Mouse (Mus musculus) layer of hippocampus, adult 8-10 months (tissue): ENCODE results near the gene Tpx2. TPM values are rescaled to one million over a fixed set of nuclear protein-coding genes. Genes with fewer than 3 reads are reported as not detected.

ENCODE experiments used
- DNase-seq, 2 experiments: peaks; one replicate each; pipeline ENCODE4 v3.0.0; 2022; ENCODE audit warnings: low spot score in 2 of 2
- total RNA-seq, 4 experiments: library from RNA; stranded (reverse); gene quantifications; 2 replicates each; pipeline ENCODE4 v1.2.4; 2022

Gene Tpx2
- total RNA-seq, 4 experiments from 2014 or later = 1.2 to 2.3 (median 1.7) TPM

DNA sequence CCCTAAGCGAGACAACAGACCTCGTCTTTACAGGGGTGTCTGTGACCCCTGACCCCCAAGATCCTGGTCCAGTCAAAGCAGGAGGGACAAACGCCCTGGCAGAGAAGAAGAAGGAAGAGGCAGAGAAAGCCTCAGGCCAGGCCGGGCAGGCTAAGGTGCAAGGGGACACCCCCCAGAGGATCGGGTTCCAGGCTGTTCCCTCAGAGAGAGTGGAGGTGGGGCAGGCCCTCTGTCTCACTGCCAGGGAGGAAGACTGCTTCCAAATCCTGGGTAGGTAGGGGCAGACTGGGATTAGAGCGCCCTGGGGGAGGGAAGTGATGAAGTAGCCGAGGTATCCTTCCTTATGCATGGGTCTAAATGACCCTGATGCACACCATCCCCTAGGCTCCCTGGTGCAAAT lies 65.7 kb downstream of the Tpx2 start:
- DNase-seq = no peak

DNA sequence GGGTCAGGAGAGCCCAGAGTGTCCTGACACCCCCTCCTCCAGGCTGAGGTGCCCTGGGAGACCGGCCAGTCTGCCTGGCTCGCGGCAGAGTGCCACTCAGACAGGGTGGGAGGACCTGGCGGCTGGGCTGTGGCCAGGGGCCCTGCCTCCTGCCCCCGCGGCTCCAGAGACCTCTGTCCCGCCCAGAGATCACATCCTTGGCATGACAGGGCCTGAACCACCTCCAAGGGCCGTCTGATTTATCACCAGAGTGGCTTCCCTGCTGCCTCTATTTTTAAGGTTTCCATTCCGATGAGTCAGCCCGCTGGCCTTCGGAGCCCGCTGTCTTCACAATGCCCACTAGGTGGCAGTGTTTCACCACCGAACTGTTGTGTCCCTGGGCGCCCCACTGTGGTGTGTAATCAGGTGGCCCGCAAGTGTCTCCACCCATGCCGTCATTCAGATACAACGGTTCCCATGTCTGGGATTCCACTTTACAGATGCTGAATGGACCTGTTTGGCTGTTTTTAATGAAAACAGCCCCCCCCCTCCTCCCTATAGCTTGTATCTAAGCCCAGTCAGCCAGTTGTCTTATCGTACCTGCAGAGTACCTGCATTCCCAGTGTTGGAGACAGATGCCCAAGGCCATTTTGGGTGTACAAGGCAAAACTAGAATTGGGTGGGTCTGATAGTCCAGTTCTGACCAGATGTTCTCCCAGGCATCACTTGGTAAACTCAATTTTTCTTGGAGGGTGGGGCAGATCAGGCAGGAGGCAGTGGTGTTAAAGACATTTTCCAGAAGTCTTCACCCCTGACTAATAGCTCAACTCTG lies 66.8 kb downstream of the Tpx2 start:
- peak; percentile 75 to 89 for DNase-seq

DNA sequence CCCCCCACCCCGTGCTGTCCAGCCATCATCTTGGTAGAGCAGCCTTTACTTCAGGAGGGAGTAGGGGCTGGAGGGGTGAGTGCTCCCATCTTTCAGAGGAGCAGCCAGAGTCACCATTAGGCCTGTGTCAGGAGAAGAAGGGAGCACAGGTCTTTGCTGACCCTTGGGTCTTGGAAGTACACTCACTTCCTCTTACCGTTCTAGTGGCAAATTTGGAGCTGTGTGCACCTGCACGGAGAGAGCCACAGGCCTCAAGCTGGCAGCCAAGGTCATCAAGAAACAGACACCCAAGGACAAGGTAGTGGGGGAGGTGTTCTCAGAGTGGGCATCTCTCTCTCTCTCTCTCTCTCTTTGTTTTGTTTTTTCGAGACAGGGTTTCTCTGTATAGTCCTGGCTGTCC lies 67.7 kb downstream of the Tpx2 start:
- no peak for DNase-seq

DNA sequence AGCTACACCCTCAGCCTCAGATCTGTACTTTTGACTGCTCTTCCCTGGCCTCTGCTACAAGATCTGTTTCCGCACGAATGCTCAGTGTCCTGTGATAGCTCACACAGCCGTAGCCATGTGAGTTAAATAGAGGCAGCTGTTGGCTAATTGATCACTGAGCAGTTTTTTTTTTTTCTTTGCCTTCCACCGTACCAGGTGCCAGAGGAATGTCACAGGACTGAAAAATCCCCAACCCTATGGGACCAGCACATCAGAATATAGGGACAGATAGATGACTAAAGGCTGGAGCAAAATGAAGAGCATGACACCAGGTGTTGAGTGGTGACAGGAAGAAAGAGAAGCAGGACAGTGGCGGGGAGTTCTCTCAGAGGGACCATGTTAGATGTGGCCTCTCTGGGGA lies 68.3 kb downstream of the Tpx2 start:
- no peak for DNase-seq

DNA sequence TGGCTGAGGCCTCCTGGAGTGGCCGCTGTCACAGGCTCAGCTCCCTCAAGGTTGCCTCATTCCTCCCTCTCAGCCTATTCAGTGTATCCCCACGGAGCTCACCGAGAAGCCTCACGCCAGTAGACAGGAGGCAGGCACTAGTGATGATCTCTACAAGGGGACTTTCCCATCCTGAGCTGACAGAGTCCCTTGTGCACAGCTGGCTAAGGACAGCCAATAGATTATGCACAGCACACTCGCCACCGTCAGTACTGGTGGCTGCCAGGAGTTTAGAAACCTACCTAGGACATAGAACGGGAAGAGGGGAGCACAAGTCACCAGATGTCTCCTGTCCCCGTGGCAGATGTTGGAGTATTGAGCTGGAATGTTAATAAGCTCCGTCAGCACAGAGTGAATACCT lies 69.9 kb downstream of the Tpx2 start:
- no peak for DNase-seq

DNA sequence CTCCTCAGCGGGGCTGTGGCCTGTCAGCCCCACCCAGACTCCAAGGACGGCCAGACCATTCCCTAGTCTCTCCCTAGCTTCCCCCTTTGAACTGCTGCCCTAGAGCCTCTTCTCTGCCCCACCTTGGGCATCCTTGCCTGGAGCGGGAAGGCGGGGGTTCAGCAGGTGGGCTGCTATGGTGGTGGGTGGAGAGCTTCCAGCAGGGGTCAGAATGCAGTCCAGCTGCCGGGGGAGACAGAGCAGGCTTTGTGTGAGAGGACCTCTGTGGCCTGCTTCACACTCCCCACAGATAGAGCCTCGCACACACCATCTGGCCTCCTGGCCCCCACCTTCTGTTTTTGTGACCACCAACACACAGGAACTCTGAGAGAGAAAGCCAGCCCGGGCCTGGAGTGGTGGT lies 74.6 kb downstream of the Tpx2 start:
- DNase-seq = no peak

DNA sequence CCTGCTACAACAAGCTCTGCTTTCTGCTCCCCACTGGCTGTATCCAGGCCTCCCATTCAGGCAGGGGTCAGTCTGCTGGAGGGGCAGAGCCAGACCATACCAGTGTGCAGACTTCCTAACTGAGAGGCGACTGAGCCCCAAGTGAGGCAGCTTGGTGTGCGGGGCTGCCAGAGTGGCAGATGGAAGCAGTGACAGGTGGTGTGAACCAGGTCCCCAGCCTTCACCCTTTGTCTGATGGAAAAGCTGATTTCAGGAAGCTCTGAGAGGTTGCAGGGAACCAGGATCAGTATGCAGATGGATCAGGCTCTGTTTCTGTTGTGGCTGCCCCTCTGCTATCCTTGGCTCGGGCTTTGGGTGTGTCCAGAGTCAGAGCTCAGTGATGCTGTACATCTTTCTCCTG lies 75.9 kb downstream of the Tpx2 start:
- no peak for DNase-seq

DNA sequence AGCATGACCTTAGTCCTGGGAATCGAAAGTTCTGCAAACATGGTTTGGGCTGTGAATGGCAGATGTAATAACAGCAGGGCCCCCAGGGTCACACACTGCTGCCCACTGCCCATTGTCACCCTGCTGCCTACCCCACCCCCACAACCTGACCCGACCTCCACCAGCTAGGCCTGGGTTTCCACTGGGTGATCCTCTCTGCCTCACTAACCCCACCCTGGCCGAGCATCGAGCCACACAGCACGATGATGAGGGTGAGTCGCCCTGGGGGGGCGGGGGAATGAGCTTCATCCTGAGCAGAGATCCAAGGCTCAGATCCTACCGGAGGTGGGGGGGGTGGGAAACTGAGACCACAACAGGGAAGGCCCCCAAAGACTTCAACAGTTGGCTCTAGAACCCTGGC lies 76.4 kb downstream of the Tpx2 start:
- DNase-seq = no peak

DNA sequence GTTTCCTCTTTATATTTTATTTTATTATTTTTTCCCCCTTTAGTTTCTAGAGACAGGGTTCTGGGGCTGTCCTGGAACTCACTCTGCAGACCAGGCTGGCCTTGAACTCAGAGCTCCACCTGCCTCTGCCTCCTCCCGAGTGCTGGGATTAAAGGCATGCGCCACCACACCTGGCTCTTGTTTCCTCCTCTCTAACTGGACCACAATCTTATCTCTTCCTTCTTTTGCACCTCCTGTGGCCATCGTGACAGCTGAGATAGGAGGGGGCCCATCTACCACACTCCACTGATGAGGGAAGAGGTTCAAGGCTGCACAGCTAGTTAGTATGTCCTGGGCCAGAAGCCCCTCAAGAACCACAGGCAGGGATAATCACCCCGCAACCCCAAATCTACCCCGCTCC lies 76.8 kb downstream of the Tpx2 start:
- no peak for DNase-seq

DNA sequence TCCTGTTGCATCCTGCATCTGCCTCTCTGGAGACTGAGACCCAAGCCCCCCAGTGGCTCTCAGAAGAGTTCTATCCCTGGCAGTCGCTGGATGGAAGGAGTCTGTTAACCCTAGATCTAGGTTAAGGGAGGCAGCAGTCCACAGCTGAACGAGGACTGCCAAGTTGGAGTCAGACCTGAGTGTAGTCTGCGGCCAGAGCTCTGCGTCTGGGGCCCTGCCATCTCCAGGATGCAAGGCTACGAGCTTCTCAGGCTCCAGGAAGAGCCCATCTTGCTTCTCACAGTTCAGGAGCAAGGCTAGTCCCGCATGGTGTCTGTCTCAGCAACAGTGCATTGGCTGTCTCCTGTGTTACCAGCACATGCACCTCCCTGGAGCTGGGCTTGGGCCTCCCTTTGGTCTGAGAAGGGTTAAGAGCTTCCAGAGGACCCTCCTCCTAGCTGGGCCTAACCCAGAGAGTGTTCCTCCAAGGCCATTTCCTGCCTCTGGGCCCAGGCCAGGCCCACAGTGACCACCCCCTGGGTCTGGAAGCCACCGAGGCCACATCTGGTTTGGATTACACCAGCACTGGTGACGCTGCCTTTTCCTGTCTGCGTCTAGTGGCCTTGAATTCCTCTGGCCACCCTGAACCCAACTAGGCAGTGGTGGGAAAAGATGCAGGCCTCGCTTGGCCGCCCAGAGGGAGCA lies 77.6 kb downstream of the Tpx2 start:
- DNase-seq = no peak

DNA sequence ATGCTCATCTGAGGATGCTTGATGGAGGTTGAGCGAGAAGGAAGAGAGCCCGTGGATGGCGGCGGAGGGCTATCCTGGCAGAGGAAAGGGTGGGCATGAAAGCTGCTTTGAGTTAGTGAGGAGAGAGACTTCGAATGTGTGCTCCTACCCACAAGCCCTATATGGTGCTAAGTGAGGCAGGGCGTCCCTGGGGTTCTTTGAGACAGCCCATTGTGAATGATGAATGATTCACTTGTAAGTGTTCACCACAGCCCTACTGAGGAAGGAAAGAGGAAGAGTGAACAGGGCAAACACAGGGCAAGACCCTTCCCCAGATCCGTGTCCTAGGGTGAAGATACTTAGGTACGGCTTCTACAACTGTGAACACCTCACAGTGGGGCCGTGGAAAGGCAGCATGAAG lies 79.1 kb downstream of the Tpx2 start:
- DNase-seq = no peak

DNA sequence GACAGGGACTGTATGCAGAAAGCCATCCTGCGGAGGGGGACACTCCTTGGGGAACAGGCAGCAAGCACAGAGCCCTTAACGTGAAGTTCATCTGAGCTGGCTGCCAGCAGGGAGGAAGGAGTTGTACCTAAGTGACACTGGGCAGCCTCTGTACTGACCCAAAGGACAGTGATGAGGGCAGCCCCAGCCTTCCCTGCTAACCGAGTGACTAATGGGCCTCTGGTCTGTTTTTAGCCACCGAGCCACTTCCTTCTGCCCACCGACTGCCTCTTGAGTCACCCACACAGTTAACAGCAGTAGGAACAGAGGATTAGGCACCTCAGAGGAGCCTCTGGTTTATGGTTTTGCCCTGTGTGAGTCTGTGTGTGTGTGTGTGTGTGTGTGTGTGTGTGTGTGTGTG lies 79.6 kb downstream of the Tpx2 start:
- no peak for DNase-seq

DNA sequence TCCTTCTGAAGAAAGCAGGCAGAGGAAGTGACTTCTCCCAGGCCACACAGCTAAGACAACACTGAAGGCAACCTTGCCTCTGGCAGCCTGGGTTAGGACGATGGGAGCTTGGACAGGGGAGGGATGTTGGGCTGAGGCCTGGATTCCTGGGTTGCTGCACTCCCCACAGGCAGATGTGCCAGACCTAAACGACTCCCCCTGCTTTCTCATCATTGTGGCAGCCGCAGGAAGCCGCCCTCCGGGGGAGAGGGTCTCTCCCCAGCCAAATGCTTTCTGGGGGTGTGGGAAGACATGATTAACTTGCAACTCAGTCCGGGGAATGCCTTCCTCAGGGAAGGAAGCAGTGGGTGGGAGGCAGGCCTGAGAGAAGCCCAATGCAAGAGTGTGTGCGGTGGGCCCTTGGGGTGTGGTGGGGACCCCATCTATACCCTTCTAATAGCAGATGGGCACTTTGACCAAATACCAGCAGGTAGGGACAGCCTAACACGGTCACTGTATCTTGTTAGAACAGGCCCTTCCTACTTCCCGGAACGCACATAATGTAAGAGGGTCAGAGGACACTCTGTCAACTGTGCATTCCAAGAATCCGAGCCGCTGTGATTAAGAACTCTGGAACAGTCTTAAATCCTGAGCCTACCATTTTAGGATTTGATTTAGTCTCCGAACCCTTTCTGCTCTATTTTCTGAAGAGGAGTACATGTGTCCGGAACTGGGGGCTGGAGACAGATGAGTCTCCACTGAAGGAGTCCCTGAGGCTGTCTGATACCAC lies 80.6 kb downstream of the Tpx2 start:
- no peak for DNase-seq

DNA sequence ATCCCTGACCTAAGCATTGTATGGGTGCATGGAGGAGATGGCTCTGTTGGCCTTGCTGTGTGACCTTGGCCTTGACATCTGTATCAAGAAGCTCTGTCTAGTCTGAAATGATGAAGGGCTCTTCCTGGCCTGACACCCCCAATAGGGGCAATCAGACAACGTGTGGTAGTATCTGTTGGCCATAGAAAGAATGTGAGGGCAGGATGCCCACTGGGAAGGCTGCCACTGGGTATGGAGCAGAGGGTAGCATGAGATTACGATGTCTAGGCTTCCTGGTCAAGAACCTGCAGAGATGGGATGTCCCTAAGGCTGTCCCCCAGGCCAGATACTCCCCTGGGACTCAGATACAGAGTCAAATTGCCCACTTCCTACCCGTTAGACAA lies 81.2 kb downstream of the Tpx2 start:
- DNase-seq = no peak

DNA sequence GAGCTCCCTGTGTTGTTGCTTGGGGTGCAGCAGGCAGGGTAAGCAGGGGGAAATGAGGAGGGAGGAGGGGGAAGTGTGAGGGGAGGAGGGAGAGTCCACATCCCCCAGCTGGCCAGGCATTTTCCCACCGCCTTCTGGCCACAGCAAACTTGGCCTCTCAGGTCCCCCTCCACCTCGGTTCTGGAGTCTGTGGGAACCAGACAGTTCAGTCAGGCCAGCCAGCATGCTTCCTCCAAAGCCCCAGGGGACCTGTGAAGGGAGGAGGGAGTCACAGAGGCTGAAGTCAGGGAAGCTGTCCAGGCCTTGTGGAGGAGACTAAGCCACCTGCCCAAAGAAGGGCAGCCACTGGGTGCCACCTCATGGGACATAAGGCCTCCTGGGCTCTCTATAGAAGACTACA lies 82.5 kb downstream of the Tpx2 start:
- DNase-seq = no peak

DNA sequence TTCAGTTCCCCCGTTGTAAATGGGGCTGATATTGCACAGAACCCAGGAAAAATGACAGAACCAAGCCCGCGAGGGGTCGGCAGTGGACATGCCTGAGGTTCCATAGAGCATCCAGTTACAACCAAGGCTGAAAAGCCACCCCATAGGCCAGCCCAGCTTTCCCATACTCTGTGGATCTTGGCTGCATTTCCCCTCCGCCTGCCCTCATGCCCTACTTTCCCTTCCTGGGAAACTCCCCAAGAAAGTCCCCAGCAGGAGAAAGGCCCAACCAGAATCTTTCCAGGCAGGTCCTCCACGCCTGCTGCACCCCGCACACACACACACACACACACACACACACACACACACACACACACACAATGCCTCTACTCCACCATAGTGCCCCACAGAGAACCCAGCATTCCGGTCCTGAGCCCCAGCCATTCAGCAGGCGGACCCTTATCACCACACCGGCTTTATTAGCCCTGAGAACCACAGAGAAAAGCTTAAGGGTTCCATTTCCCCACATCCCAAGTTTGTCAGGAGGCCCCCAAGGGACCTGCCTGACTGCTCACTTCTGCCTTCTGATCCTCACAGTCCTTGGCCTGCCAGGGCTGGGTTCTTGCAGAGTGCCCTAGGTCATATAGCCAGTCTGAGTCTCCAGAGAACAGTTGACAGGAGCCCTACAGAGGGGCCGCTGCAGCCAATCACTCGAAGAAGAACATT lies 83.8 kb downstream of the Tpx2 start:
- no peak for DNase-seq

DNA sequence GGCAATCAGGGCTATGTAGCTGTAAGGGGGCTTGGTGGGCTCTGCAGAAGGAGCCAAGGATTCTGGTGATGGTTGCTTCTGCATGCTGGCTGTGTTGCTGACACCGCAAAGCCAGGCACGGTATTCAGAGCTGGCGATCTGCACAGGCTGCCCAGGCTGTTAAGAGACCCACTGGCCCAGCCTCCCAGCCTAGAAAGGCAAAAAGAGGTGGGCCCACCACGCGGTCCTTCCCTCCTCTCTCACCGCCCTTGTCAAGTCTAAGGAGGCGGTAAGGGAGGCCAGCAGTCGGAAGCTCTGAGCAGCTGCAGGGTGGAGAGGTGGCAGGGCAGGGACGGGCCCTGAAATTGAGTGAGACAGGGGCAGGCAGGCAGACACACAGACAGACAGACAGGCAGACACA lies 85.3 kb downstream of the Tpx2 start, which contains the start of gene Foxs1:
Gene Foxs1, minus strand, starts transcription at position 161 of the 400 bp plus-strand sequence.
- no peak for DNase-seq

DNA sequence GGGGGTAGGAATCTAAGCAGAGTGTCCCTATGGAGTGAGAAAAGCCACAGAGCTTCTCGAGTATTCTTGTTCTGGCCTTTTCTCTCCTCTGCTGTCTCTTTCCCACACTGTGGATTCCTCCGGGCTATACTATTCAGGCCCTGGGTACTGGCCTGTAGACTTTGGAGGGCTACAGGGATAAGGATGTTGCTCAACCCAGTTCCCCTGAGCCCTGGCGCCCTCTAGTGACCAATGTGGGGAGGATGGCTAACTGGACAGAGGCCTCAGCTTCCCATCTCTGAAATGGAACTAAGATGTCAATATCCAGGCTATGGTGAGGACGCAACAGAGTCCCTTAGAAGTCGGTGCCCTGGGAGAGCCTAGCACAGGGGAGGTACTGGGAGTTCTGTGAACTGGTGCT lies 85.8 kb downstream of the Tpx2 start:
- DNase-seq = no peak

DNA sequence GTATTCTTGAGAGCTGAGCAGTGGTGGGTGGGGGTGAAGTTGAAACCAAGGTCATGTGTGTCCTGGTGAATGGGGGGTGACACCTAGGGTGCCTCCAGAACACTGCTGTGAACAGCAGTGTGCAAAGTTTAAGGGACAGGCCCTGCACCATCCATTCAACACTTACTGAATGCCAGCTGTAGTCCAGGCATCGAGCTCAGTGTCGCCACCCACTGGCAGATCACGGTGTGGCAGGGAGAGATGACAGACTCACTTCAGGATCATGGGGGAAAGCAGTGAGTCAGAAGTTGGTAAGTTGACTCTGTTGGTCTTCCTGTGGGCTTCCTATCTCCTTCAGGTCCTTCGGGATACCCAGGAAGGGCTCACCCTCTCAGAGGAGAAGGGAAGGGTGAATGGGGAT lies 92.1 kb downstream of the Tpx2 start:
- peak in 1 of 2 experiments; percentile 49 for DNase-seq

DNA sequence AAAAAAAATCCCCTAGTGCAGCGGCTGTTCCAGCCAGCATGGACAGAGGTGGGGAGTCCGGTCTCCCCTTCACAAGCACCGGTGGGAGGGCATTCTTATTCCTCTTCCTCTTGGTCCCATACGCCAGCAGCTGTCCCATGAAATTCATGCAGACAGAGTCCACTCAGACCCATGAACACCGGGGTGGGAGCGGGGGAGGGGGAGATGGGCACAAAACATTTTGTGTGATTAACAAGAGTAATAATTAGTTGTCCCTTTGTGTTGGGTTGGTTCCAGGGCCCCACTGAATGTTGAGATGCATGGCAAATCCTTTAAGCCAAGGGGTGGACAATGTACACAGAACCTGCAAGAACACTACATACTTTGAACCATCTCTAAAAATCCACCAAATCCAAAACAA lies 93.3 kb downstream of the Tpx2 start:
- DNase-seq = no peak

DNA sequence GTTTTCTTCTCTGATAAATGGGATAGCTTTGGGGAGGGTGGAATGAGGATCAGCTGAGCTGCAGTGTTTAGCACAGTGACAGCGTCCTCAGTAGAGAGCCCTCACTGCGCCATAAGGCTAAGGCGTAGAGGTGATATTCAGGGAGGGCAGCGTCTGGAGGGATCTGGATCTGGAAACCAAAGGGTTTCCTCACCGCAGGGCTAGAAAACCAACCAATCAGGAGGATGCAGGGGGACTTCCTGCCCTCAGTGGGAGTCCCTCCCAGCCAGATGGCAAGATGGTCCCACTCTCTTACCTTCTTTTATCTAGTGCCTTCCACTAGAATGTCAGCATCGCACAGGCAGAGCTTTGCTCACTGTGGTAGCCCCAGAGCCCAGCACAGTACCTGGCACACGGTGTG lies 94.0 kb downstream of the Tpx2 start:
- DNase-seq = no peak
